Mouse (Mus musculus): ENCODE data around the gene Galt. TPM values are rescaled to one million over a fixed set of nuclear protein-coding genes. Genes with fewer than 3 reads are reported as not detected.

Gene Galt
- polyA plus RNA-seq, 1 experiment from 2014 or later: 40.8 TPM

- Histone ChIP-seq H3K4me2 (ENCODE audit: low read depth, low read length) (peak overlapping the region; percentile 90), H3K27me3 (ENCODE audit: control insufficient read depth, insufficient read depth, low read depth, low read length) (no peaks in the 10 kb centered on the region), H3K27ac (ENCODE audit: low read length) (no peak overlapping the region), H3K4me1 (ENCODE audit: control insufficient read depth, low read depth, low read length) (peaks cover 33% of the 10 kb centered on the region), H3K36me3 (ENCODE audit: control insufficient read depth, insufficient read depth) (peaks cover 4% of the 10 kb centered on the region; the same call in 1 of the 2 replicates), H3K9me3 (replicated peaks; ENCODE audit: control insufficient read depth, low read length) (no peaks in the 10 kb centered on the region), H3K9ac (ENCODE audit: low read depth, low read length) (peak overlapping the region; percentile 80; the same call in 1 of the 2 replicates), H3K4me3 (ENCODE audit: low read depth, low read length) (peak overlapping the region; percentile 76)
- 61% methylated on average over 8 of the region's 8 CpGs for WGBS (ENCODE audit: insufficient replicate concordance)
- no peak for ATAC-seq (ENCODE audit: low read depth)
Measured at GRCm38 (mm10) chr4:41756440-41756839, 1.4 kb downstream of the Galt start.

- Histone ChIP-seq H3K9me3 (replicated peaks; ENCODE audit: control insufficient read depth, low read length) (no peaks in the 10 kb centered on the region), H3K36me3 (ENCODE audit: control insufficient read depth, insufficient read depth) (peaks cover 4% of the 10 kb centered on the region; the same call in 1 of the 2 replicates), H3K4me3 (ENCODE audit: low read depth, low read length) (no peak overlapping the region), H3K9ac (ENCODE audit: low read depth, low read length) (no peak overlapping the region), H3K4me2 (ENCODE audit: low read depth, low read length) (no peak overlapping the region), H3K27ac (ENCODE audit: low read length) (no peak overlapping the region), H3K4me1 (ENCODE audit: control insufficient read depth, low read depth, low read length) (peaks cover 40% of the 10 kb centered on the region), H3K27me3 (ENCODE audit: control insufficient read depth, insufficient read depth, low read depth, low read length) (no peaks in the 10 kb centered on the region)
- WGBS (ENCODE audit: insufficient replicate concordance): 83% methylated on average over 13 of the region's 13 CpGs
- ATAC-seq (ENCODE audit: low read depth): no peak
Measured at GRCm38 (mm10) chr4:41757321-41757720, 2.3 kb downstream of the Galt start.

GRCm38 (mm10) chr4:41758021-41758420 is 3.0 kb downstream of the Galt start:
- H3K4me2 ChIP-seq (ENCODE audit: low read depth, low read length): no peak overlapping the region
- WGBS (ENCODE audit: insufficient replicate concordance): 82% methylated on average over 11 of the region's 11 CpGs
- peaks cover 4% of the 10 kb centered on the region; the same call in 1 of the 2 replicates for H3K36me3 ChIP-seq (ENCODE audit: control insufficient read depth, insufficient read depth)
- no peaks in the 10 kb centered on the region for H3K27me3 ChIP-seq (ENCODE audit: control insufficient read depth, insufficient read depth, low read depth, low read length)
- no peak for ATAC-seq (ENCODE audit: low read depth)
- no peak overlapping the region; the same call in 1 of the 2 replicates for H3K27ac ChIP-seq (ENCODE audit: low read length)
- H3K4me1 ChIP-seq (ENCODE audit: control insufficient read depth, low read depth, low read length): peaks cover 42% of the 10 kb centered on the region
- H3K9me3 ChIP-seq (replicated peaks; ENCODE audit: control insufficient read depth, low read length): no peaks in the 10 kb centered on the region
- H3K9ac ChIP-seq (ENCODE audit: low read depth, low read length): no peak overlapping the region
- no peak overlapping the region for H3K4me3 ChIP-seq (ENCODE audit: low read depth, low read length)

- Histone ChIP-seq H3K4me2 (ENCODE audit: low read depth, low read length) (no peak overlapping the region), H3K9me3 (replicated peaks; ENCODE audit: control insufficient read depth, low read length) (no peaks in the 10 kb centered on the region), H3K27ac (ENCODE audit: low read length) (peak overlapping the region; percentile 88), H3K27me3 (ENCODE audit: control insufficient read depth, insufficient read depth, low read depth, low read length) (no peaks in the 10 kb centered on the region), H3K36me3 (ENCODE audit: control insufficient read depth, insufficient read depth) (peaks cover 4% of the 10 kb centered on the region; the same call in 1 of the 2 replicates), H3K9ac (ENCODE audit: low read depth, low read length) (0 out of 2 replicates have a peak overlapping the region, but pooled peaks have one; percentile 21), H3K4me1 (ENCODE audit: control insufficient read depth, low read depth, low read length) (peaks cover 42% of the 10 kb centered on the region), H3K4me3 (ENCODE audit: low read depth, low read length) (no peak overlapping the region)
- 77% methylated on average over 4 of the region's 4 CpGs for WGBS (ENCODE audit: insufficient replicate concordance)
- no peak for ATAC-seq (ENCODE audit: low read depth)
Measured at GRCm38 (mm10) chr4:41758701-41759100, 3.7 kb downstream of the Galt start.

- H3K36me3 ChIP-seq (ENCODE audit: control insufficient read depth, insufficient read depth): peaks cover 4% of the 10 kb centered on the region; the same call in 1 of the 2 replicates
- H3K4me2 ChIP-seq (ENCODE audit: low read depth, low read length): no peak overlapping the region
- H3K9ac ChIP-seq (ENCODE audit: low read depth, low read length): no peak overlapping the region
- H3K4me3 ChIP-seq (ENCODE audit: low read depth, low read length): no peak overlapping the region
- peak; percentile 41 for ATAC-seq (ENCODE audit: low read depth)
- 72% methylated on average over 9 of the region's 9 CpGs for WGBS (ENCODE audit: insufficient replicate concordance)
- H3K27me3 ChIP-seq (ENCODE audit: control insufficient read depth, insufficient read depth, low read depth, low read length): no peaks in the 10 kb centered on the region
- H3K9me3 ChIP-seq (replicated peaks; ENCODE audit: control insufficient read depth, low read length): no peaks in the 10 kb centered on the region
- peak overlapping the region; percentile 88 for H3K27ac ChIP-seq (ENCODE audit: low read length)
- H3K4me1 ChIP-seq (ENCODE audit: control insufficient read depth, low read depth, low read length): peaks cover 42% of the 10 kb centered on the region
Measured at GRCm38 (mm10) chr4:41759206-41759605, 4.2 kb downstream of the Galt start.

- Histone ChIP-seq H3K4me3 (ENCODE audit: low read depth, low read length) (peak overlapping the region; percentile 55), H3K9ac (ENCODE audit: low read depth, low read length) (peak overlapping the region; percentile 54), H3K27ac (ENCODE audit: low read length) (peak overlapping the region; percentile 88), H3K4me1 (ENCODE audit: control insufficient read depth, low read depth, low read length) (peaks cover 41% of the 10 kb centered on the region), H3K4me2 (ENCODE audit: low read depth, low read length) (peak overlapping the region; percentile 68), H3K36me3 (ENCODE audit: control insufficient read depth, insufficient read depth) (peaks cover 4% of the 10 kb centered on the region; the same call in 1 of the 2 replicates), H3K9me3 (replicated peaks; ENCODE audit: control insufficient read depth, low read length) (no peaks in the 10 kb centered on the region), H3K27me3 (ENCODE audit: control insufficient read depth, insufficient read depth, low read depth, low read length) (no peaks in the 10 kb centered on the region)
- WGBS (ENCODE audit: insufficient replicate concordance): 24% methylated on average over 6 of the region's 6 CpGs
- ATAC-seq (ENCODE audit: low read depth): no peak
Measured at GRCm38 (mm10) chr4:41759656-41760287, 4.7 kb downstream of the Galt start.

GRCm38 (mm10) chr4:41760288-41760721 is 5.3 kb downstream of the Galt start:
- 2% methylated on average over 15 of the region's 15 CpGs for WGBS (ENCODE audit: insufficient replicate concordance)
- peak overlapping the region; percentile 88 for H3K27ac ChIP-seq (ENCODE audit: low read length)

GRCm38 (mm10) chr4:41760911-41761310 is 5.9 kb downstream of the Galt start:
- H3K27ac ChIP-seq (ENCODE audit: low read length): peak overlapping the region; percentile 88
- H3K36me3 ChIP-seq (ENCODE audit: control insufficient read depth, insufficient read depth): peaks cover 4% of the 10 kb centered on the region; the same call in 1 of the 2 replicates
- no peaks in the 10 kb centered on the region for H3K9me3 ChIP-seq (replicated peaks; ENCODE audit: control insufficient read depth, low read length)
- H3K9ac ChIP-seq (ENCODE audit: low read depth, low read length): peak overlapping the region; percentile 54
- peak overlapping the region; percentile 68 for H3K4me2 ChIP-seq (ENCODE audit: low read depth, low read length)
- H3K27me3 ChIP-seq (ENCODE audit: control insufficient read depth, insufficient read depth, low read depth, low read length): no peaks in the 10 kb centered on the region
- peak overlapping the region; percentile 55 for H3K4me3 ChIP-seq (ENCODE audit: low read depth, low read length)
- ATAC-seq (ENCODE audit: low read depth): no peak
- WGBS (ENCODE audit: insufficient replicate concordance): 62% methylated on average over 4 of the region's 4 CpGs
- H3K4me1 ChIP-seq (ENCODE audit: control insufficient read depth, low read depth, low read length): peaks cover 38% of the 10 kb centered on the region

More at GRCm38 (mm10) chr4:41760288-41760721, 5.3 kb downstream of the Galt start:
- peaks cover 38% of the 10 kb centered on the region for H3K4me1 ChIP-seq (ENCODE audit: control insufficient read depth, low read depth, low read length)
- no peaks in the 10 kb centered on the region for H3K9me3 ChIP-seq (replicated peaks; ENCODE audit: control insufficient read depth, low read length)
- peak overlapping the region; percentile 54 for H3K9ac ChIP-seq (ENCODE audit: low read depth, low read length)
- peak; percentile 88 for ATAC-seq (ENCODE audit: low read depth)
- H3K36me3 ChIP-seq (ENCODE audit: control insufficient read depth, insufficient read depth): peaks cover 4% of the 10 kb centered on the region; the same call in 1 of the 2 replicates
- H3K27me3 ChIP-seq (ENCODE audit: control insufficient read depth, insufficient read depth, low read depth, low read length): no peaks in the 10 kb centered on the region
- peak overlapping the region; percentile 68 for H3K4me2 ChIP-seq (ENCODE audit: low read depth, low read length)
- H3K4me3 ChIP-seq (ENCODE audit: low read depth, low read length): peak overlapping the region; percentile 55

- H3K4me1 ChIP-seq (ENCODE audit: control insufficient read depth, low read depth, low read length): peaks cover 33% of the 10 kb centered on the region
- H3K4me2 ChIP-seq (ENCODE audit: low read depth, low read length): peak overlapping the region; percentile 68
- no peak for ATAC-seq (ENCODE audit: low read depth)
- H3K27me3 ChIP-seq (ENCODE audit: control insufficient read depth, insufficient read depth, low read depth, low read length): no peaks in the 10 kb centered on the region
- no peak overlapping the region for H3K4me3 ChIP-seq (ENCODE audit: low read depth, low read length)
- H3K27ac ChIP-seq (ENCODE audit: low read length): peak overlapping the region; percentile 88
- H3K36me3 ChIP-seq (ENCODE audit: control insufficient read depth, insufficient read depth): peaks cover 4% of the 10 kb centered on the region; the same call in 1 of the 2 replicates
- no peak overlapping the region; the same call in 1 of the 2 replicates for H3K9ac ChIP-seq (ENCODE audit: low read depth, low read length)
- H3K9me3 ChIP-seq (replicated peaks; ENCODE audit: control insufficient read depth, low read length): no peaks in the 10 kb centered on the region
Measured at GRCm38 (mm10) chr4:41761680-41762079, 6.7 kb downstream of the Galt start.
